Mouse (Mus musculus) thymus, adult 2 months (tissue): Measurements from ENCODE around the gene Serpinb3a.

Experiments used
- CTCF ChIP-seq: fragments of 200-500 bp; IDR thresholded peaks from 2 replicates; pipeline ENCODE4 v1.5.1; 2012; ENCODE audit warnings: mild to moderate bottlenecking, control low read depth, low read length, moderate library complexity, borderline replicate concordance; ENCODE audit not compliant: control insufficient read depth, poor library complexity, insufficient read depth; ENCODE audit errors: extremely low read depth
- POLR2A ChIP-seq: fragments of 200-500 bp; IDR thresholded peaks from 2 replicates; pipeline ENCODE4 v1.6.1; 2012; ENCODE audit warnings: mild to moderate bottlenecking, low read length, control low read depth, moderate library complexity; ENCODE audit not compliant: control insufficient read depth, poor library complexity, insufficient read depth; ENCODE audit errors: extremely low read depth

- TF ChIP-seq CTCF (no peak), POLR2A (no peak)
Observed at GRCm38 (mm10) chr1:107015210-107015609, 36.9 kb downstream of the Serpinb3a start.
